17 mouse cellular contexts compared by ENCODE assay signal in the genomic region with DNA sequence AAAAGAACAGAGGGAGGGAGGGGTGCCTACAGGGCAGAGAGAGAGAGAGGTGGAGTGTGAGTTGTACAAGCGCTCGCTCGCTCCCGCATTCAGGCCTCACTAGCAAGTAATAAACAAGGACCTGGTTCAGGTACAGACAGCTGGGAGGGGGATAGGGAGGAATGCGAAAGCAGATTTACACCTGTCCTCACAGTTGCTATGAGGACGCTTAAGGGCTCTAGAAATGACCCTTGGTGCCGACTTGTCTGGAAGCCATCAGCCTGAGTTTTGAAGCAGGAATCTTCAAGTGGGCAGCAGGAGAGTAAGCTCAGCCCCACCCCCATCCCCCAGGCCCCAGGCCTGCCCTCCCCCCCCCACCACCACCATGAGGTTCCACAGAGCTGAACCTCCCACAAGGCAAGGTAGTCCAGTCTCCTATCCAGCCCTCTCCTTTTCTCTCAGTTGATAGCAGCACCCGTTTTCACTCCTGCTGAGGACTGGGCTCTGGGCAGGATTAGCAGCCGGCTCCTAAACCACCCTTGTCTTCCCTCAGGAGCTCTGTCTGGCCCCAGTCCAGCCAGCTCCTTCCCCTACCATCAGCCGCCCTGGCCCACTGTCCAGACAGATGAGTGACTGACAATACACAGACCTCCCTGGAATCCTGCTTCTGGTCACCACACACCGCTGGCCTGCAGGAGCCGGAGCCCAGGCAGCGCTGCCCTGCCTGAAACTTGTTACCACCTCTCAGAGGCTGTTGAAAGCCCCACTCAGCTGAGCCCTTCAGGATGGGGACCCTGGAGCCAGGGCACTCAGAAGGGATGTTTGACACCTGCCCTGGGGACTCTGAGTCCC. TPM values are rescaled to one million over a fixed set of nuclear protein-coding genes. Genes with fewer than 3 reads are reported as not detected.
DNase-seq lines count a peak whose midpoint lies in the region; ATAC-seq lines count a peak whose summit lies in the region.
"Had no signal": no experiment of that assay in that cellular context is flagged by ENCODE, and none has a peak within 500 bp of the region (broad histone marks: within the 10 kb centered on the region; RNA-seq: fewer than 3 reads in every experiment).

No protein-coding gene starts in this region.

- H3K4me1 ChIP-seq in hindbrain, embryonic 10.5 days (replicated peaks), result peaks cover 9% of the 10 kb centered on the region; the same call in 1 of the 2 replicates
- H3K4me1 ChIP-seq in hindbrain, embryonic 14.5 days (replicated peaks; ENCODE audit: control insufficient read depth, insufficient read depth, low read length), result no peaks in the 10 kb centered on the region
- H3K4me1 ChIP-seq in heart, embryonic 16.5 days (ENCODE audit: control insufficient read depth, insufficient read depth, low read length), result peaks cover 11% of the 10 kb centered on the region
- H3K4me1 ChIP-seq in lung, embryonic 15.5 days, result peaks cover 12% of the 10 kb centered on the region
- no peaks in the 10 kb centered on the region for H3K4me1 ChIP-seq in forebrain, embryonic 14.5 days (ENCODE audit: control insufficient read depth, insufficient read depth, low read length)
- H3K4me1 ChIP-seq: midbrain, embryonic 15.5 days had no signal

- DNase-seq in hindbrain, embryonic 10.5 days (ENCODE audit: low spot score), result peak; percentile 12
- no peak for DNase-seq in hindbrain, embryonic 14.5 days (ENCODE audit: low spot score)
- peak; percentile 22 to 35 for DNase-seq in heart, adult 9 months (ENCODE audit: low spot score in 2 of 2)
- DNase-seq in forebrain, embryonic 14.5 days (ENCODE audit: low spot score), result no peak
- DNase-seq in gastrocnemius, adult 18-20 months (ENCODE audit: low spot score), result no peak
- DNase-seq in right cerebral cortex, postnatal 25 days, result no peak
- DNase-seq: adrenal gland, adult 8-10 months; cerebellum, adult 11 months; kidney, adult 9 months; kidney, postnatal 4 days; spleen, adult 18-20 months had no signal

- ATAC-seq in hindbrain, embryonic 14.5 days (ENCODE audit: low FRiP score), result no peak
- peak; percentile 97 for ATAC-seq in heart, embryonic 16.5 days (replicated peaks; ENCODE audit: extremely low read depth, insufficient read depth, low FRiP score)
- peak; percentile 64 for ATAC-seq in lung, embryonic 15.5 days (ENCODE audit: borderline replicate concordance, extremely low read depth, low FRiP score, low TSS enrichment)
- ATAC-seq in forebrain, embryonic 14.5 days, result no peak
- ATAC-seq: midbrain, embryonic 15.5 days had no signal

- no peak overlapping the region for H3K9ac ChIP-seq in hindbrain, embryonic 14.5 days
- no peak overlapping the region for H3K9ac ChIP-seq in heart, embryonic 16.5 days (ENCODE audit: low read length)
- H3K9ac ChIP-seq in lung, embryonic 15.5 days, result no peak overlapping the region
- H3K9ac ChIP-seq in forebrain, embryonic 14.5 days (ENCODE audit: low read length), result no peak overlapping the region
- H3K9ac ChIP-seq: embryonic facial prominence, embryonic 13.5 days; midbrain, embryonic 15.5 days had no signal

- peaks cover 98% of the 10 kb centered on the region for H3K27me3 ChIP-seq in hindbrain, embryonic 10.5 days (ENCODE audit: insufficient read depth, poor library complexity, severe bottlenecking)
- H3K27me3 ChIP-seq in hindbrain, embryonic 14.5 days (ENCODE audit: control insufficient read depth, insufficient read depth, low read length), result peaks cover 69% of the 10 kb centered on the region
- H3K27me3 ChIP-seq in heart, embryonic 16.5 days (ENCODE audit: control insufficient read depth, insufficient read depth, low read length), result peaks cover 70% of the 10 kb centered on the region
- H3K27me3 ChIP-seq in lung, embryonic 15.5 days, result peaks cover 18% of the 10 kb centered on the region
- H3K27me3 ChIP-seq in forebrain, embryonic 14.5 days (replicated peaks; ENCODE audit: control insufficient read depth, insufficient read depth, low read length), result peaks cover 34% of the 10 kb centered on the region

- no peaks in the 10 kb centered on the region for H3K9me3 ChIP-seq in hindbrain, embryonic 10.5 days
- H3K9me3 ChIP-seq in hindbrain, embryonic 14.5 days (ENCODE audit: control insufficient read depth, low read length), result no peaks in the 10 kb centered on the region
- H3K9me3 ChIP-seq in heart, embryonic 16.5 days (replicated peaks; ENCODE audit: control insufficient read depth, low read length), result no peaks in the 10 kb centered on the region
- no peaks in the 10 kb centered on the region for H3K9me3 ChIP-seq in lung, embryonic 15.5 days
- H3K9me3 ChIP-seq in forebrain, embryonic 14.5 days (replicated peaks; ENCODE audit: control insufficient read depth, low read length), result no peaks in the 10 kb centered on the region
- H3K9me3 ChIP-seq: embryonic facial prominence, embryonic 13.5 days; midbrain, embryonic 15.5 days had no signal

- H3K4me3 ChIP-seq in hindbrain, embryonic 10.5 days, result no peak overlapping the region
- no peak overlapping the region for H3K4me3 ChIP-seq in hindbrain, embryonic 14.5 days (replicated peaks; ENCODE audit: low read length)
- no peak overlapping the region for H3K4me3 ChIP-seq in heart, embryonic 16.5 days (ENCODE audit: low read length)
- no peak overlapping the region for H3K4me3 ChIP-seq in lung, embryonic 15.5 days
- no peak overlapping the region for H3K4me3 ChIP-seq in forebrain, embryonic 14.5 days (ENCODE audit: low read depth, low read length)
- H3K4me3 ChIP-seq: embryonic facial prominence, embryonic 13.5 days; midbrain, embryonic 15.5 days had no signal

- no peak overlapping the region for H3K4me2 ChIP-seq in hindbrain, embryonic 14.5 days (replicated peaks)
- H3K4me2 ChIP-seq in heart, embryonic 16.5 days (ENCODE audit: low read depth, low read length), result no peak overlapping the region
- H3K4me2 ChIP-seq in lung, embryonic 15.5 days, result peak overlapping the region; percentile 10; the same call in 1 of the 2 replicates
- H3K4me2 ChIP-seq in forebrain, embryonic 14.5 days (ENCODE audit: low read length), result no peak overlapping the region
- H3K4me2 ChIP-seq: embryonic facial prominence, embryonic 13.5 days; liver, embryonic 11.5 days; midbrain, embryonic 15.5 days had no signal

- H3K27ac ChIP-seq in hindbrain, embryonic 10.5 days, result no peak overlapping the region
- no peak overlapping the region for H3K27ac ChIP-seq in hindbrain, embryonic 14.5 days
- no peak overlapping the region for H3K27ac ChIP-seq in heart, embryonic 16.5 days (ENCODE audit: low read length)
- peak overlapping the region; percentile 33; the same call in 1 of the 2 replicates for H3K27ac ChIP-seq in lung, embryonic 15.5 days
- no peak overlapping the region for H3K27ac ChIP-seq in forebrain, embryonic 14.5 days (ENCODE audit: low read depth, low read length)
- H3K27ac ChIP-seq: embryonic facial prominence, embryonic 13.5 days; midbrain, embryonic 15.5 days had no signal

- no peaks in the 10 kb centered on the region for H3K36me3 ChIP-seq in hindbrain, embryonic 10.5 days
- H3K36me3 ChIP-seq in hindbrain, embryonic 14.5 days (replicated peaks; ENCODE audit: control insufficient read depth, insufficient read depth), result no peaks in the 10 kb centered on the region
- no peaks in the 10 kb centered on the region for H3K36me3 ChIP-seq in heart, embryonic 16.5 days (ENCODE audit: control insufficient read depth, insufficient read depth)
- no peaks in the 10 kb centered on the region for H3K36me3 ChIP-seq in lung, embryonic 15.5 days
- no peaks in the 10 kb centered on the region for H3K36me3 ChIP-seq in forebrain, embryonic 14.5 days (ENCODE audit: control insufficient read depth, insufficient read depth, low read length)
- H3K36me3 ChIP-seq: midbrain, embryonic 15.5 days had no signal

- 21% methylated on average over 13 of the region's 13 CpGs for WGBS in hindbrain, embryonic 10.5 days
- 34% methylated on average over 13 of the region's 13 CpGs for WGBS in hindbrain, embryonic 14.5 days
- WGBS in heart, embryonic 16.5 days, result 16% methylated on average over 13 of the region's 13 CpGs
- WGBS in lung, embryonic 15.5 days, result 22% methylated on average over 13 of the region's 13 CpGs
- 26% methylated on average over 13 of the region's 13 CpGs for WGBS in forebrain, embryonic 14.5 days

RNA-seq across cellular contexts. Expression of a gene that starts 19.1 kb away (rescaled TPM):
- polyA plus RNA-seq in hindbrain, embryonic 10.5 days (2016; fragmentation: Nextera tagmentation; extraction: Ambion mirVana), result 5.8 and 13.0 TPM in 2 replicates
- polyA plus RNA-seq in hindbrain, embryonic 14.5 days (2014; fragmentation: Nextera tagmentation; extraction: Ambion mirVana), result 4.3 and 6.6 TPM in 2 replicates
- polyA plus RNA-seq in heart, embryonic 16.5 days (2015; fragmentation: Nextera tagmentation; extraction: Ambion mirVana), result 7.4 and 10.6 TPM in 2 replicates
- polyA plus RNA-seq in lung, embryonic 15.5 days (2015; fragmentation: Nextera tagmentation; extraction: Ambion mirVana), result 59.7 and 63.9 TPM in 2 replicates
- polyA plus RNA-seq in forebrain, embryonic 14.5 days (2014; fragmentation: Nextera tagmentation; extraction: Ambion mirVana), result 1.7 and 2.8 TPM in 2 replicates
- total RNA-seq in gastrocnemius, adult 18-20 months (2021), result 1 to 10 TPM; 4.5 to 8.7 TPM
- total RNA-seq: hematopoietic stem cell, adult 5-6 weeks had no signal

Comparison
In these comparisons a context has a peak if more than half of its experiments do, and no peak if none do; other contexts are left out.
1. DNase-seq: peak in hindbrain, embryonic 10.5 days (single experiment) and heart, adult 9 months (2 of 2); none in hindbrain, embryonic 14.5 days (single experiment), forebrain, embryonic 14.5 days (single experiment), gastrocnemius, adult 18-20 months (single experiment) and right cerebral cortex, postnatal 25 days (single experiment).
2. ATAC-seq: peak in heart, embryonic 16.5 days (single experiment) and lung, embryonic 15.5 days (single experiment); none in hindbrain, embryonic 14.5 days (single experiment) and forebrain, embryonic 14.5 days (single experiment).